Mouse (Mus musculus) heart, postnatal 0 days (tissue): Measurements from ENCODE around the gene Avp.

Experiments used
- CTCF ChIP-seq: IDR thresholded peaks from 2 replicates; pipeline ENCODE4 v1.5.1; 2016; ENCODE audit warnings: antibody characterized with exemption, control low read depth, low read depth
- EP300 ChIP-seq: IDR thresholded peaks from 2 replicates; pipeline ENCODE4 v1.6.1; 2016; ENCODE audit warnings: antibody characterized with exemption, low read depth

DNA sequence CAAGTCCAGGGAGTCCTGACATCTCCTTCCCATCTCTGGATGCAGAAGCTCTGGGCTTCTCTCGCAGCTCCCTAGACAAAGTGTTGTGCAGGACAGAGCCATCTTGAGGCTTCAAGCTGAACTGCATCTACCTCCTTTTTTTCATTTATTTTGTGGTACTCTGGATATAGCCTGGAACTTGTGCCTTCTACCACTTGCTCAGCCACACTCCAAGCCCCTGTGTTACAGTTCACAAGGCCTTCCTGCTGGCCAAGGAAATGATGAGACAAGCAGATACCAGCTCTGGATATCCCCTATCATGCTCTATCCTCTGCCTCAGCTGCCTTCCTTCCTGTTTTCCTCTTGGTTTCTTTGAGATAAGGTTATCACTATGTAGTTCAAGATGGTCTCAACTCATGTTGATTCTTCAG is 15.3 kb upstream of the Avp start:
- TF ChIP-seq EP300 (no peak), CTCF (peak; percentile 64)
